Mouse (Mus musculus): ENCODE data around the gene B9d2.

- no peak for TF ChIP-seq POLR2A (IDR thresholded peaks at IDR 0.05; ENCODE audit: borderline replicate concordance, insufficient read depth, low read length)
- TF ChIP-seq CTCF (IDR thresholded peaks at IDR 0.05; ENCODE audit: borderline replicate concordance, insufficient read depth, low read depth, low read length) = no peak
Observed at GRCm38 (mm10) chr7:25717478-25717877, 36.9 kb downstream of the B9d2 start.

Data from cerebellum, adult 2 months (tissue).